Mouse (Mus musculus) intestine, embryonic 14.5 days (tissue): ENCODE data around the gene Col20a1. TPM values are rescaled to one million over a fixed set of nuclear protein-coding genes. Genes with fewer than 3 reads are reported as not detected.

ENCODE experiments used
- ATAC-seq: fragments of 200-750 bp; cut with Nextera tagmentation; replicated peaks from 2 replicates; pipeline ENCODE4 v1.8.0; 2017; ENCODE audit warnings: low read depth, moderate number of reproducible peaks, moderate TSS enrichment, moderate library complexity; ENCODE audit not compliant: low FRiP score, low TSS enrichment
- DNase-seq: peaks from one replicate; pipeline ENCODE4 v3.0.0-alpha.2; 2018; ENCODE audit warnings: low spot score
- H3K27ac ChIP-seq: fragments of 300-500 bp; sonication (generic); 2 replicates; pipeline ENCODE4 v1.5.1; 2014; ENCODE audit warnings: low read depth, mild to moderate bottlenecking, control low read depth
- H3K27me3 ChIP-seq: fragments of 300-500 bp; sonication (generic); replicated peaks from 2 replicates; pipeline ENCODE4 v1.6.1; 2014; ENCODE audit warnings: low read length, control low read depth; ENCODE audit not compliant: control insufficient read depth, insufficient read depth
- H3K36me3 ChIP-seq: fragments of 300-500 bp; sonication (generic); 2 replicates; pipeline ENCODE4 v1.6.1; 2014; ENCODE audit warnings: low read length, control low read depth; ENCODE audit not compliant: control insufficient read depth, insufficient read depth
- H3K4me1 ChIP-seq: fragments of 300-500 bp; sonication (generic); replicated peaks from 2 replicates; pipeline ENCODE4 v1.6.1; 2014; ENCODE audit warnings: low read length, control low read depth, mixed read lengths; ENCODE audit not compliant: control insufficient read depth, insufficient read depth
- H3K4me2 ChIP-seq: fragments of 300-500 bp; sonication (generic); 2 replicates; pipeline ENCODE4 v1.6.1; 2014; ENCODE audit warnings: low read length
- H3K4me3 ChIP-seq: fragments of 300-500 bp; sonication (generic); 2 replicates; pipeline ENCODE4 v1.5.1; 2014; ENCODE audit warnings: low read depth, low read length, control low read depth, mixed read lengths
- H3K9ac ChIP-seq: fragments of 300-500 bp; sonication (generic); 2 replicates; pipeline ENCODE4 v1.6.1; 2014; ENCODE audit warnings: mild to moderate bottlenecking, low read length
- H3K9me3 ChIP-seq: fragments of 300-500 bp; sonication (generic); 2 replicates; pipeline ENCODE4 v1.6.1; 2016; ENCODE audit warnings: low read length, control low read depth; ENCODE audit not compliant: control insufficient read depth
- WGBS: fragments of 180-500 bp; shearing (Covaris S2); extraction: QIAGEN DNeasy Blood & Tissue Kit; methylation state at CpG from one replicate; pipeline ENCODE4 v1.1.7; 2014; 5-methylcytosine and 5-hydroxymethylcytosine counted together
- polyA plus RNA-seq: library from polyadenylated mRNA; unstranded; fragments of >200 nt; fragmentation: Nextera tagmentation; extraction: Ambion mirVana; gene quantifications from 2 replicates; pipeline ENCODE4 v1.2.1, GENCODE M21; 2014

Gene Col20a1
- polyA plus RNA-seq, 1 experiment from 2014 or later = 0.24 TPM

DNA sequence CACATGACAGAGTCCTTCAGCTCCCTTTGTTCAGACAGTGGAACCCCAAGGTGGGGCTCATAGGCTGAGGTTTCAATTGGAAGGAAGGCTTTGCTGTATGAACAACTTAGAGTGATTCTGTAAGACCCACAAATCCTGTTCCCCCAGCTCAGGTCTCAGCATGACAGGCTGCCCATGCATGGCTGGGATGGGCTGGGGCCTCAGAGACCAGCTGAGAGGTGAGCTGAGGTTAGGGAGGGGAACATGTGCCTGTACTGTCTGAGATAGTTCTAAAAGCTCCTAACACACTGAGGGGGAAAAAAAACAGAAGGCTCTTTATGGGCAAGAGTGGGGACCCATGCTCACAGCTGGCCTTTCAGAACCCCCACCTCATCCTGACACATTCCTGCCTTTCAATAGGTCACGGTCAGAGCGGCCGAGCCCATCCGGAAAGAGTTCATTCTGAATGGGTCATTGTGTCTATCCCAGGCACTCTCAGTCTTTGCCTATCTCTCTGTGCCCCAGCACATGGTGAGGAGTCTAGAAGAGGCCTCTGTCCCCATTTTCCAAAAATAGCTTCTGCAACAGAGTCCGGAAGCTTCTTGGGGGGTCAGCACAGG, 1.2 kb downstream of the Col20a1 start:
- H3K4me2 ChIP-seq = no peak overlapping the region
- no peak overlapping the region for H3K4me3 ChIP-seq
- no peaks in the 10 kb centered on the region for H3K4me1 ChIP-seq
- 74% methylated on average over 5 of the region's 5 CpGs for WGBS
- H3K9ac ChIP-seq = no peak overlapping the region
- DNase-seq (no peak), ATAC-seq (peak; percentile 20; the same call in 1 of the 2 replicates)
- no peak overlapping the region for H3K27ac ChIP-seq
- no peaks in the 10 kb centered on the region for H3K9me3 ChIP-seq
- H3K27me3 ChIP-seq = no peaks in the 10 kb centered on the region
- peaks cover 3% of the 10 kb centered on the region; the same call in 1 of the 2 replicates for H3K36me3 ChIP-seq

DNA sequence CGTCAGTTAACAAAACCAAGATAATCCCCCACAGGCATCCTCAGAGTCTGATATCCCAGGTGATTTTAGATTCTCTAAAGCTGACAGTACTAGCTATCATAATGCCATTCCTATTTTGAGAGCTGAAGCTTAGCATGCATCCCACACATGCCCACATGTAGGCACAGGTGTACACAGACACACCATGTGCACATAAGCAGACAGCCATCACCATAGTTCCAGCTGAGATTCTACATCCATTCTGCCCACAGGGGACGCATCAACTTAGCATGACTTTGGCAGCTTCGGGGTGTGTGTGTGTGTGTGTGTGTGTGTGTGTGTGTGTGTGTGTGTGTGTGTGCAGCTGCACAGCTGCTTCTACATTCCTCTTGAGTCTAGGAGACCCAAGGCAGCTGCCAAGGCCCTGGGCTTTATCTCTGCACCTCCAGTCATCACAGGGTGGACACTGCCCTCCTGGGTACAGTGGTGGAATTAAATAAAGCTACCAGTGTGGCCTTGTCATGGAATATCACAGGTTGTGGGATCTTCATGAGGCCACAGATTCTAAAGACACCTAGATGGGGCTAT, 2.1 kb downstream of the Col20a1 start:
- DNase-seq = no peak
- H3K27me3 ChIP-seq = no peaks in the 10 kb centered on the region
- H3K36me3 ChIP-seq = no peaks in the 10 kb centered on the region
- no peak for ATAC-seq
- H3K9me3 ChIP-seq = no peaks in the 10 kb centered on the region
- 71% methylated on average over 3 of the region's 3 CpGs for WGBS
- no peak overlapping the region for H3K4me2 ChIP-seq
- H3K9ac ChIP-seq = no peak overlapping the region
- no peaks in the 10 kb centered on the region for H3K4me1 ChIP-seq
- H3K27ac ChIP-seq = no peak overlapping the region
- H3K4me3 ChIP-seq = no peak overlapping the region

DNA sequence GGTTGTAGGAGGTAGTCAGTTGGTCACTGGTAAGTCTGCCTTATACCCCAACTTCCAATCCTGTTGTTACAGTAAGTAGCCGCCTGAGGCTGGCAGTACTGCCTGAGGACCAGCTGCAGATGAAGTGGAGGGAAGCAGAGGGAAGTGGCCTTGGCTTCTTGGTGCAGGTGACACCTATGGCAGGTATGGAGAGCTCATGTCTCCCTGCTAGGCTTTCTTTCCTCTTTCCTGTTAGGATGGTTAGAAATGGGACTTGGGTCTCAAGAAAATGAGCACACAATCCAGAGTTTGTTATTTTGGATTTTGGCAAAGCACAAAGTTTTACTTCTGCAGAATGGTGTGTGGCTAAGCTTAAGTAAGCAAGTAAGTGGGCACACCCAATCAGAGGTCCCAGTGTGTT, 2.6 kb downstream of the Col20a1 start:
- WGBS = 67% methylated on average over 1 of the region's 1 CpGs
- H3K27me3 ChIP-seq = no peaks in the 10 kb centered on the region

DNA sequence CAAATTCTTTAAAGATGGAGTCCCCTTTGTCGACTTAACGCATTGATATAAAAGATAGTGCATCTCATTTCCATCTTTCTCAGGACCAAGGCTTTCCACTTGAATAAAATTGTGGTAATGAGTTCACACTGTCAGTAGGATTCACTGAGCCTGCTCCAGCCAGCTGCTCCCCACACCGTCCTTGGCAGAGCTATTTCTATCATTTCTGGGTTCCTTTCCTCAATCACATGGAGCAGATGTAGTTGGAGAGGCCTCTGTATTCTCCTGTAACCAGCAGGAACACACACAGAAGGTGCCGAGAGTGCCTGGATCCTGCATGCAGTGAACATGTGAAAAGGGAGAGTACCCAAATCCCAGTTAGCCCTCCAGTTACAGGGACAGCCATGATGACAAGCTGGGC, 4.0 kb downstream of the Col20a1 start:
- no peak overlapping the region for H3K27ac ChIP-seq
- ATAC-seq = no peak
- no peaks in the 10 kb centered on the region for H3K9me3 ChIP-seq
- H3K4me1 ChIP-seq = no peaks in the 10 kb centered on the region
- H3K27me3 ChIP-seq = no peaks in the 10 kb centered on the region
- no peaks in the 10 kb centered on the region for H3K36me3 ChIP-seq
- 81% methylated on average over 4 of the region's 4 CpGs for WGBS
- no peak for DNase-seq
- no peak overlapping the region for H3K4me3 ChIP-seq
- H3K9ac ChIP-seq = no peak overlapping the region
- H3K4me2 ChIP-seq = no peak overlapping the region

More for the DNA sequence above, 2.6 kb downstream of the Col20a1 start:
- Histone ChIP-seq H3K4me3 (no peak overlapping the region), H3K4me1 (no peaks in the 10 kb centered on the region), H3K9ac (no peak overlapping the region), H3K9me3 (no peaks in the 10 kb centered on the region), H3K36me3 (no peaks in the 10 kb centered on the region), H3K27ac (no peak overlapping the region), H3K4me2 (no peak overlapping the region)
- DNase-seq (no peak), ATAC-seq (no peak)

DNA sequence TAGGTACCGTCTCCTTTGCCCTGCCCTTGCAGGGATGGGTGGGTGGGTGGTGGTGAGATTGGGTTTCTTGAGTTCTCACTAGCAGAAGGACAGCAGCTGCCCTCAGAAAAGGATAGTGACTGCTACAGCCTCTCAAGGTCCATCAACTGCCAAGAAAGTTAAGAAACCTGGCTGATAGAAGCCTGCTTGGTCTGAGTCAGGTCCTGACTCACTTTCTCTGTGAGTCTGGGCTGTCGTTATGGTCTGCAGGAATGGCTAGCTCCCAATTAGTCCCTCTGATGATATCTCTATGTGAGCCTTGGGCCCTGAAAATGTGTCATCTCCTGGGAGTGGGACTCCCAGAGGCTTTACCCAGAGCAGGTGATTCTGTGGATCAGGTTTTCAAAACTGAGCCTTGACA, 8.0 kb downstream of the Col20a1 start:
- H3K9me3 ChIP-seq = no peaks in the 10 kb centered on the region
- H3K27me3 ChIP-seq = no peaks in the 10 kb centered on the region
- no peaks in the 10 kb centered on the region for H3K36me3 ChIP-seq
- no peak overlapping the region for H3K9ac ChIP-seq
- DNase-seq (no peak), ATAC-seq (no peak)
- no peak overlapping the region for H3K4me3 ChIP-seq
- H3K27ac ChIP-seq = no peak overlapping the region
- WGBS = 63% methylated on average over 2 of the region's 2 CpGs
- no peak overlapping the region for H3K4me2 ChIP-seq
- no peaks in the 10 kb centered on the region for H3K4me1 ChIP-seq

DNA sequence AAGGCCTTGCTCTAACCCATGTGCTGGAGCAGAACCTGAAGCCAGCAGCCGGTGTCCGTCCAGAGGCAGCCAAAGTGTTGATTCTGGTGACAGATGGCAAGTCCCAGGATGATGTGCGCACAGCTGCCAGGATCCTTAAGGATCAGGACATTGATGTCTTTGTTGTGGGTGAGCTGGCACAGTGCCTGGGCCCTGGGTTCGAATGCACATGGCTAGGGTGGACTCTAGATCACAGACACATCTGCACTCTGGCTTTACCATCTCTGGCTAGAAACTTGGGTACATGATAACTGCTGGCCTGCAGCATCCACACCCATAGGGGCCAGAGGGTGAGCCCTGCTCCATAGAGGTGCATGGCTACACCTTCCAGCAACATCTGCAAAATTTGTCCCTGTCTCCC, 9.1 kb downstream of the Col20a1 start:
- Histone ChIP-seq H3K27me3 (no peaks in the 10 kb centered on the region), H3K9ac (no peak overlapping the region), H3K9me3 (no peaks in the 10 kb centered on the region), H3K27ac (no peak overlapping the region), H3K4me3 (no peak overlapping the region), H3K36me3 (no peaks in the 10 kb centered on the region), H3K4me2 (no peak overlapping the region), H3K4me1 (no peaks in the 10 kb centered on the region)
- 80% methylated on average over 4 of the region's 4 CpGs for WGBS
- DNase-seq (no peak), ATAC-seq (no peak)

DNA sequence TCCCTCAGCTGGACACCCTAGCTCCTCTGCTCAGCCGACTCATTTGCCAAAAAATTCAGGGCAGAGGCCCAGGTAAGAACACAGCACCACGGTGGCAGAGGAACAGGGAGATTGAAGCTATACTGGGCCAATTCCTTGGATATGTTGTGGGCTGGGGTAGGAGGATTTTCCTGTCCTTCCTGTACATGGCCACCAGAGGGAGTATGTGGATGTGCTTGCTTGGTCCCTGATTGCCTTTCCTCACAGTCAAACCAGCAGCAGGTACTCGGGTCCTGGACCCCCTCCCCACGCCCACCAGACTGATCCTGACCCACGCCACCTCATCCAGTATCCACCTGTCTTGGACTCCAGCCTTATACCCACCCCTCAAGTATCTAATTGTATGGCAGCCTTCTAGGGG, 10.1 kb downstream of the Col20a1 start:
- H3K4me3 ChIP-seq = no peak overlapping the region
- ATAC-seq (peak; percentile 28; the same call in 1 of the 2 replicates), DNase-seq (no peak)
- no peak overlapping the region for H3K9ac ChIP-seq
- H3K9me3 ChIP-seq = no peaks in the 10 kb centered on the region
- no peaks in the 10 kb centered on the region for H3K36me3 ChIP-seq
- H3K27me3 ChIP-seq = no peaks in the 10 kb centered on the region
- no peak overlapping the region for H3K27ac ChIP-seq
- H3K4me1 ChIP-seq = no peaks in the 10 kb centered on the region
- WGBS = 9% methylated on average over 5 of the region's 5 CpGs
- no peak overlapping the region for H3K4me2 ChIP-seq

DNA sequence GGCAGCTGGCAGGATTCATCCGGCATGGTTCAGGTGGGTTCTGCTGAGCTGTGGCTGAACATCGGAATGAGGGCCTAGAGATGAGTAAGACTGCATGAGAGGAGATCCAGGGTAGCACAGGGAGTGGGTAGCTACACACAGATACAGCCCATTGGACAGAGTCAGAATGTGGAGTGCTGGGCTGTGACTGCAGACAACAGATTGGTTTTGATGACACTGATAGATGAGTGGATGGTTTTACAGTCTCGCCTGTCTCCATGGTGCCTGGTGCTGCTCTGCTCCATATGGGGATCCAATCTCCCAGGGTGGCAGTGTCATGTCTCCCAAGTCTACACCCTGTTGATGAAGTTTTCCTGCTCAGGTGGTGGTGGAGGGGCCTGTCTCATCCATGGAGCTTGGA, 10.6 kb downstream of the Col20a1 start:
- Histone ChIP-seq H3K36me3 (no peaks in the 10 kb centered on the region), H3K4me2 (no peak overlapping the region), H3K9ac (no peak overlapping the region), H3K9me3 (no peaks in the 10 kb centered on the region), H3K27me3 (no peaks in the 10 kb centered on the region), H3K4me3 (no peak overlapping the region), H3K27ac (no peak overlapping the region), H3K4me1 (no peaks in the 10 kb centered on the region)
- DNase-seq (no peak), ATAC-seq (peak; percentile 30; the same call in 1 of the 2 replicates)
- WGBS = 62% methylated on average over 3 of the region's 3 CpGs

DNA sequence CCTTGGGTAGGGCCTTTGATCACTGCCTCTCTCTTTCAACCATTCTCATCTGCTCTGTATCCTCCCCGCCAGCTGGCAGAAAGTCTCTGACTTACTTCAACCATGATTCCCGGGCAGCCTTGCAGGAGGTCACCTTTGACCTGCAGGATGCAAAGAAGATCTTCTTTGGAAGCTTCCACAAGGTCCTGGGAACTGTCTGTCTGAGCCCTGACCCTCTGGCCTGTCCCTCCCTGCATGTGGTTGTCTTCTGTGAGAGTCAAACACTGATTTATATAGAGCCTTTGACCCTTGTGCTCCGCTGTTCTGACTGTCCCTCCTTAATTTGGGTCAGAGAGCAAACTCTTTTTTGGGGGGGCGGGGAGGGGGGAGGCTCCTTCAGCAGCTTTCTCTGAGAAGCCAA, 20.7 kb downstream of the Col20a1 start:
- Histone ChIP-seq H3K4me1 (no peaks in the 10 kb centered on the region), H3K4me3 (no peak overlapping the region), H3K9me3 (no peaks in the 10 kb centered on the region), H3K9ac (no peak overlapping the region), H3K27me3 (no peaks in the 10 kb centered on the region), H3K4me2 (no peak overlapping the region), H3K27ac (no peak overlapping the region), H3K36me3 (no peaks in the 10 kb centered on the region)
- 39% methylated on average over 4 of the region's 4 CpGs for WGBS
- ATAC-seq (no peak), DNase-seq (no peak)
